Mouse (Mus musculus) liver, embryonic 14.5 days (tissue): ENCODE measurements around the gene Smagp. TPM values are rescaled to one million over a fixed set of nuclear protein-coding genes. Genes with fewer than 3 reads are reported as not detected.

Source experiments
- ATAC-seq: fragments of 200-750 bp; cut with Nextera tagmentation; 2 replicates; pipeline ENCODE4 v1.8.0; 2017; ENCODE audit warnings: moderate number of reproducible peaks, mild to moderate bottlenecking, moderate library complexity; ENCODE audit not compliant: insufficient read depth
- DNase-seq, 3 experiments: peaks; one replicate each; pipeline ENCODE4 v3.0.0-alpha.2; 2012 to 2013; ENCODE audit warnings: low read depth in 3 of 3, low spot score in 3 of 3
- H3K27ac ChIP-seq: fragments of 300-500 bp; sonication (generic); 2 replicates; pipeline ENCODE4 v1.5.1; 2014; ENCODE audit warnings: moderate library complexity, mild to moderate bottlenecking, control low read depth, inconsistent platforms
- H3K27me3 ChIP-seq: fragments of 300-500 bp; sonication (generic); 2 replicates; pipeline ENCODE4 v1.6.1; 2014; ENCODE audit warnings: mild to moderate bottlenecking, low read length, moderate library complexity; ENCODE audit not compliant: control insufficient read depth, insufficient read depth
- H3K36me3 ChIP-seq: fragments of 300-500 bp; sonication (generic); replicated peaks from 2 replicates; pipeline ENCODE4 v1.6.1; 2014; ENCODE audit warnings: low read depth; ENCODE audit not compliant: control insufficient read depth, insufficient read depth
- H3K4me1 ChIP-seq, 2 experiments: fragments of 200-500 bp in 1 of 2; fragments of 300-500 bp in 1 of 2; sonication (generic) in 1 of 2; replicated peaks; 2 replicates each; pipeline ENCODE4 v1.6.1; 2012 to 2014; ENCODE audit warnings: antibody characterized with exemption in 1 of 2, inconsistent platforms in 1 of 2, low read length in 1 of 2; ENCODE audit not compliant: control insufficient read depth in 2 of 2, insufficient read depth in 2 of 2
- H3K4me2 ChIP-seq: fragments of 300-500 bp; sonication (generic); 2 replicates; pipeline ENCODE4 v1.6.1; 2014; ENCODE audit warnings: low read depth, mild to moderate bottlenecking, control low read depth, moderate library complexity
- H3K4me3 ChIP-seq, 2 experiments: fragments of 200-500 bp in 1 of 2; fragments of 300-500 bp in 1 of 2; sonication (generic) in 1 of 2; 2 replicates each; pipeline ENCODE4 v1.5.1; 2012 to 2014; ENCODE audit warnings: low read depth in 2 of 2, low read length in 2 of 2, mild to moderate bottlenecking in 2 of 2, control low read depth in 1 of 2, inconsistent platforms in 1 of 2, moderate library complexity in 1 of 2; ENCODE audit not compliant: insufficient read depth in 1 of 2
- H3K9ac ChIP-seq: fragments of 300-500 bp; sonication (generic); replicated peaks from 2 replicates; pipeline ENCODE4 v1.6.1; 2014; ENCODE audit warnings: mild to moderate bottlenecking, control low read depth, moderate library complexity
- H3K9me3 ChIP-seq: fragments of 300-500 bp; sonication (generic); 2 replicates; pipeline ENCODE4 v1.6.1; 2016; ENCODE audit warnings: low read length, mixed read lengths; ENCODE audit not compliant: control insufficient read depth
- CTCF ChIP-seq: IDR thresholded peaks from 2 replicates; pipeline ENCODE4 v1.5.1; 2016; ENCODE audit warnings: antibody characterized with exemption, low read depth, control low read depth
- EP300 ChIP-seq: IDR thresholded peaks from 2 replicates; pipeline ENCODE4 v1.6.1; 2016; ENCODE audit warnings: antibody characterized with exemption, low read depth
- WGBS: fragments of 180-500 bp; shearing (Covaris S2); extraction: QIAGEN DNeasy Blood & Tissue Kit; methylation state at CpG from one replicate; pipeline ENCODE4 v1.1.7; 2014; ENCODE audit not compliant: insufficient replicate concordance; 5-methylcytosine and 5-hydroxymethylcytosine counted together
- polyA plus RNA-seq, 2 experiments: library from polyadenylated mRNA; depleted of rRNA in 1 of 2; stranded (reverse) in 1 of 2; unstranded in 1 of 2; fragments of >200 nt; fragmentation: Nextera tagmentation in 1 of 2; extraction: Ambion mirVana in 1 of 2; gene quantifications; 2 replicates each; pipeline versions ENCODE4 v1.2.1 to v1.2.3; 2012 to 2014

Smagp gene
- polyA plus RNA-seq, 2 experiments = 6.8 to 7.3 TPM

DNA sequence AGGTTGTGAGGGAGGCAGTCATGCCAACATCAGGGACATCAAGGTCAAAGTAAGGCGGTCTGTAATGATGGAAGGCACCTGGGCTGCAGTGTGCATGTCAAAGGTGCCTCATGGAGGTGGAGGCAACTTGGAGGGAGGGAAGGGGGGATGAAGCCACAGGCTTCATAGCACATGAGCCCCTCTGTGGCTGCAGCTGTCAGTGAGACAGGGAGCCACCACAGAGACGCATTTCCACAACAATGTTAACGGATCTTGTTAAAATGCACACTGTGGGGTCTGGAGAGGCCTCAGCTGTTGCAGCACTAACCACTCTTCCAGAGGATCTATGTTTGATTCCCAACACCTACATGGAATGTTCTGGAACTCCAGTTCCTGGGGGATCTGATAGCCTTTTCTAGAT is 6.6 kb downstream of the Smagp start:
- no peak overlapping the region for H3K27ac ChIP-seq
- no peak for DNase-seq
- H3K27me3 ChIP-seq = peaks cover 9% of the 10 kb centered on the region
- H3K4me3 ChIP-seq = no peak overlapping the region
- no peak for ATAC-seq
- no peaks in the 10 kb centered on the region for H3K36me3 ChIP-seq
- no peak for TF ChIP-seq EP300
- no peak for TF ChIP-seq CTCF
- no peak overlapping the region for H3K4me2 ChIP-seq
- WGBS = 65% methylated on average over 3 of the region's 3 CpGs
- H3K9me3 ChIP-seq = no peaks in the 10 kb centered on the region
- H3K9ac ChIP-seq = no peak overlapping the region
- peaks cover 0 to 16% of the 10 kb centered on the region in 2 experiments; a peak in 2 of 4 replicates for H3K4me1 ChIP-seq

DNA sequence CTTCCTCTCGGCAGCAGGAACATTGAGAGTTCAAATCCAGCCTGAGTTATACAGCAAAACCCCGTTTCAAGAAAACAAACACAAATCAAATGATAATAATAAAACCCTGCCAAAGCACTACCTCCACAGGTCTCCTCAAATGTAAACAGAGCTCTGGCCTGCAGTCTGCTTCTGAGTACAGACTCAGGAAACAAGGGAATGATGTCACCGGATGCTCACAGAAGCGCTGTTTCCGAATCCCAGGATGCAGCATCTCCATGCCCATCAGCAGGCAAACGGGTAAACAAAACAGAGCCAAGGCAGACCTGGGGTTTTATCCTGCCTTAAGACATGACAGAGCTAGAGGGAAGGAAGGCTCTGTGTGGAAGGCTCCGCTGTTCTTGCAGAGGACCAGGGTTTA is 7.9 kb downstream of the Smagp start:
- Histone ChIP-seq H3K9me3 (no peaks in the 10 kb centered on the region), H3K4me1 (peaks cover 0 to 16% of the 10 kb centered on the region in 2 experiments; a peak in 2 of 4 replicates), H3K4me3 (no peak overlapping the region), H3K9ac (no peak overlapping the region), H3K36me3 (no peaks in the 10 kb centered on the region), H3K27me3 (no peaks in the 10 kb centered on the region), H3K27ac (no peak overlapping the region), H3K4me2 (no peak overlapping the region)
- TF ChIP-seq CTCF = no peak
- TF ChIP-seq EP300 = no peak
- WGBS = 35% methylated on average over 7 of the region's 7 CpGs
- ATAC-seq = no peak
- DNase-seq = no peak

DNA sequence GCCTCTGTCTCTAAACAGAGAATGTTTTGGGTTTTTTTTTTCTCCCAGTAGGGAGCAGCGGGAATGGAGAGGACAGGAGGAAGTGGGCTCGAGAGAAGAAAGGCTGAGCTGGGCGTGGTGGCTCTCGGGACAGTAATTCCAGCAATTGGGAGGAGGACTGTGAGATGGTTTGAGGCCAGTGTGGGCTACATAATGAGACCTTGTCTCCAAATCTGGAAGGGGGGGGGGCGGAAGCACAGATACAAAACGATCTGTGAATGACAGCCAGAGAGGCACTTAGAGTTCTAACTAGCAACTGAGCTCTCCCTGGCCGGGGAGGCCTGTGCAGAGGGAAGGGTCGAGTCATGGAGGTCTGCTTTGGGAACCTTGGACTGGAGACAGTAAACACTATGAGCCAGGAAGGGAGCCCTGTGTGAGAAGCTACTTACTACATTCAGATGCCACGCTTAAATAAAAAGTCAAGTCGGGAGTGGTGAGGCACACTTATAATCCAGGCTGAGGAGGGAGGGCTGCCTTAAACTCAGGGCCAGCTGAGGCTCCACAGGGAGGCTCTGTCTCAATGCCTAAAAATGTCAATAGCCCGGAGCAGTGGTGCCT is 8.9 kb downstream of the Smagp start:
- no peak overlapping the region for H3K9ac ChIP-seq

GRCm38 (mm10) chr15:100627287-100627686 is 9.5 kb downstream of the Smagp start:
- Histone ChIP-seq H3K9me3 (no peaks in the 10 kb centered on the region), H3K9ac (no peak overlapping the region), H3K27ac (no peak overlapping the region), H3K27me3 (no peaks in the 10 kb centered on the region), H3K4me2 (no peak overlapping the region), H3K36me3 (no peaks in the 10 kb centered on the region), H3K4me1 (peaks cover 0 to 11% of the 10 kb centered on the region in 2 experiments; a peak in 1 of 4 replicates), H3K4me3 (no peak overlapping the region)
- 28% methylated on average over 10 of the region's 10 CpGs for WGBS
- DNase-seq = no peak
- no peak for TF ChIP-seq CTCF
- no peak for TF ChIP-seq EP300
- ATAC-seq = no peak

More for the DNA sequence above, 8.9 kb downstream of the Smagp start:
- Histone ChIP-seq H3K27me3 (no peaks in the 10 kb centered on the region), H3K36me3 (no peaks in the 10 kb centered on the region), H3K4me3 (no peak overlapping the region), H3K9me3 (no peaks in the 10 kb centered on the region), H3K27ac (no peak overlapping the region), H3K4me1 (peaks cover 0 to 15% of the 10 kb centered on the region in 2 experiments; a peak in 2 of 4 replicates), H3K4me2 (no peak overlapping the region)
- ATAC-seq (no peak), DNase-seq (no peak)
- TF ChIP-seq CTCF (no peak), EP300 (no peak)
- WGBS = 36% methylated on average over 11 of the region's 11 CpGs

DNA sequence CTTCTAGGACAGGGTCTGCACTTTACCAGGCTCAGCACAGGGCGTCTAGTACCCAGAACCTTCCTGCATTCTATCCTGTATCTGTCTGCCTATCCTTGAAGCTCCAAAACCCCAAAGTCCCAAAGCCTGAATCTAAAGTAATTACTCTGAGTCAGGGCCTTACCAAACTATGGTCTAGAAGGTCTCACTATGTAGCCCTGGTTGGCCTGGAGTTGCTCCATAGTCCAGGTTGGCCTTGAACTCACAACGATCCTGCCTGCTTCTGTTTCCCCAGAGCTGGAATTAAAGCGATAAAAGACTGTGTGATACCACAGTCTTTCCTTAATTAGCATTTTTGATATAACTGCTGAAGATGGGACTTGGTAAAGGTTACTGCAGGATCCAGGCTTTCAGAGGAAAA is 12.3 kb downstream of the Smagp start:
- WGBS = 67% methylated on average over 3 of the region's 3 CpGs
- no peaks in the 10 kb centered on the region for H3K9me3 ChIP-seq
- DNase-seq (no peak), ATAC-seq (no peak)
- no peak overlapping the region for H3K4me2 ChIP-seq
- peaks cover 14% of the 10 kb centered on the region for H3K36me3 ChIP-seq
- H3K4me1 ChIP-seq = peaks cover 0 to 5% of the 10 kb centered on the region in 2 experiments; a peak in 1 of 4 replicates
- no peak overlapping the region for H3K4me3 ChIP-seq
- H3K27me3 ChIP-seq = no peaks in the 10 kb centered on the region
- H3K27ac ChIP-seq = no peak overlapping the region
- no peak for TF ChIP-seq CTCF
- TF ChIP-seq EP300 = no peak
- H3K9ac ChIP-seq = no peak overlapping the region
